Mouse (Mus musculus) liver, embryonic 14 days (tissue): ENCODE data around the gene Krt10. TPM values are rescaled to one million over a fixed set of nuclear protein-coding genes. Genes with fewer than 3 reads are reported as not detected.

Experiments
- polyA plus RNA-seq: library from polyadenylated mRNA; depleted of rRNA; stranded (reverse); fragments of >200 nt; gene quantifications from 2 replicates; pipeline ENCODE4 v1.2.3, GENCODE M21; 2012; rRNA removed

The Krt10 gene
- polyA plus RNA-seq, result 1.2 and 1.3 TPM in 2 replicates

DNA sequence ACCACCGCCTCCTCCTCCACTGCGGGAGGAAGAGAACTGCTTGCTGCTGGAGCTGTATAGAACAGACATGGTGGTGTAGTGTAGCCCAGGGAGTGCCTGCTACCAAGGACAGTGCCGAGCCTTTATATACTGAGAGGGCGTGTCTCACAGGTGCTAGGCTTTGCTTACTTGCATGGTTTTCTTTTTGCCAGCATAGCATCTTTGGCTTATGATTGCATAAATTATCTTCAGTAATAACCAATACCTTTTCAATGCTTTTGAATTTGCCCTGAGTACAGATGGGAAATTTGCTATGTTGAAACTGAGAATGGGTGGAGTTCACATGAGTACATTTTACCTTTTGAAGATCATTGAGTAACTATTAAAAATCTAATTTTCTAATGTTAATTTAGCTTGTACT, at the start of gene Krt10:
Gene Krt10 (minus strand): TSS at position 101 of the 400 bp plus-strand sequence.

DNA sequence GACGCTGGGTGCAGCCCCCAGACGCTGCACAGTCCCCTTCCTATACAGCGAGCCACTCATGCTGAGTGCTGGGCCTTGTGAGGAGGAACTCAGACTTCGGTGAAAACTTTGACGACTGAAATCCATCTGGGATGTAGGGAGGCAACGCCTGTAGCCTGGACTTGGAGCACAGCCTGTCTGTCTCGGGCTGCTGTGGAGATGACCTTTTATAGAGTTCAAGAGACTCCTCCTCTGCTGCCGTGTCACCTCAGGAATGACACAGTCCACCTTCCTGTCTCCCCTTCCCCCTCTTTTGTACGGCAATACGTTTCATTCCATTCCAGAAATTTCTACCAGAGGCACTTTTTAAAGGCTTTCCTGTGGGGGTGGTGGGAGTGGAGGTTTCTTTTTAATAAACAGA, 48.8 kb upstream of the Krt10 start, which contains the start of gene Krt20:
Gene Krt20 (minus strand): TSS at position 179 of the 400 bp plus-strand sequence.

DNA sequence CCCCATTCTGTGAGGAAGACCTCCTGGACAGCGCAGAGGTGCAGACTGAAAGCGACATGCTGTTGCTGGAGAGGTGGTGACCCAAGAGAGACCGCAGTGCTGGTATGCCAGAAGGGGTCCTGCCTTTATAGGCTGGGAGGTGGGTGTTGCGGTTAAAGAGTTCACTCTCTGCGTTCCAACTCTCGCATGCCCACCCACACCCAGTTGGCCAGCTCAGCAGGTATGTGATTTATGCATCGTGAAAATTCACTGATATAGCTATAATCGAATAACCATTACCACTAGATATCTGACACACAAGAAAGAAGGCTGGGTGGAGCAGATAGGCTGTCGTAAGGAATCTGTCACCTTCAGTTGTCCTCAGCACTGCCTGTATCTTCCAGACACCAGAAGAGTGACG, 33.0 kb upstream of the Krt10 start, which contains the start of gene Krt12:
Gene Krt12 (minus strand): TSS at position 101 of the 400 bp plus-strand sequence.

DNA sequence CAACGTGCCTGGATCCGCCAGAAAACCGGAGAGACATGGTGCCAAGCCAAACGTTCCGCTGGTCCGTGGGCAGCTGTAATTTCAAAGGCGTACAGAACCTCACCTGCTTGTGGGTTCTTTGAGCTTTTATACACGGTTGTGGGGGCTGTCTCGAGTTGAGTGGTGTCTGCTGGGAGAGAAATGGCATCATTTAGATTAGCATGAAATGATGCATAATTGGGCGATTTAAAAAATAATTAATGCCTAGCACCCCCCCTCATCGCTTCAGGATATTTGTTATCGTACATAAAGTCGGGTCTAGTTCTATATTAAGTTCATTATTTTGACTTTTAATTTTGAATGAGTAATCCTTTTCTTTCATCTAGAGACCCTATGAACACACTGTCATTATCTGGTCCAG, 14.4 kb downstream of the Krt10 start, which contains the start of gene Krt28:
Gene Krt28 (minus strand): TSS at position 101 of the 400 bp plus-strand sequence.

DNA sequence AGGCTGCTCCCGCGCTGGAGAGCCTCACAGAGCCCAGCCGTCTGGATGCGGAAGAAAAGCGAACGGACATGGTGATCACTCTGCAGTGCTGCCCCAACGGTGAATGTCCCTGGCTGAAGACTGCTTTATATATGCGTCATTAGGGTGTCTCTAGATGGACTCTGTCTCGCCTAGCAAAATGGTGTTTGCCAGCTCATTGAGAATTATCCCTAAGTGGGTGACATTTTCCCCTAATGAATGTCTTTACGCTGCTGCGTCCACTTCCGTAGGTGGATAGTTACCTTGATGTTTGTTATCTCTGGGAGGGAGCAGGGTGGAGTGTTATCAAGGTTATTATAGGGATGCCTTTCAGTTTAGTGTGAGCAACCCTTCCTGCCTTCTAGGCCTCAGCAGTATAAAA, 38.2 kb downstream of the Krt10 start, which contains the start of gene Krt27:
Gene Krt27 (minus strand): TSS at position 101 of the 400 bp plus-strand sequence.

DNA sequence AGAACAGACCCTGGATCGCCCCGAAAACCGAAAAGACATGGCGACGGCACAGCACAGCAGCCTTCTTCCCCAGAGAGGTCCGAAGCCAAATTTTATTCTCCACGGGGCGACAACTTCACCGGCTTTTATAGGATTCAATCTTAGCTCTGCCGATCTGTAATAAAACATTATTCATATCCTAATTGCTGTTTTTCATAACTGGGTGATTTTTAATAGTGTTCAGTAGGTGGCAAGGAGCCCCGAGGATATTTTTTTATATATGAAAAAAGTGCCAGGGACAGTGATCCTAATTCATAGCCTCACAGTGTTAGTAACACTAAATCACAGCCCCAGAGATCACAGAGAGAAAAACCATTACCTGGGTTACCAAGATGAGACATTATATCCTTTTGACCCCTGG, 51.3 kb downstream of the Krt10 start, which contains the start of gene Krt26:
Gene Krt26 (minus strand): TSS at position 101 of the 400 bp plus-strand sequence.

Other genes starting within 250 kb of the Krt10 start
- 0.08 and 0.09 TPM in 2 replicates for gene Ccr7, start 234.3 kb downstream of the Krt10 start, polyA plus RNA-seq
- 68.7 and 109 TPM in 2 replicates for gene Smarce1, start 158.3 kb downstream of the Krt10 start, polyA plus RNA-seq
- gene Krt222, start 145.3 kb downstream of the Krt10 start, polyA plus RNA-seq, result 0.03 TPM in 2 replicates
- gene Krt24, start 104.1 kb downstream of the Krt10 start, polyA plus RNA-seq, result not detected in 2 replicates
- gene Krt25, start 66.4 kb downstream of the Krt10 start, polyA plus RNA-seq, result 0.01 TPM in 1 of 2 replicates, not detected in the other
- not detected in 2 replicates for gene Krt26, start 51.4 kb downstream of the Krt10 start, polyA plus RNA-seq
- not detected in 2 replicates for gene Krt27, start 38.3 kb downstream of the Krt10 start, polyA plus RNA-seq
- 0.06 TPM in 1 of 2 replicates, not detected in the other for gene Krt28, start 14.5 kb downstream of the Krt10 start, polyA plus RNA-seq
- gene Krt12, start 32.9 kb upstream of the Krt10 start, polyA plus RNA-seq, result 0.03 and 0.05 TPM in 2 replicates
- gene Krt20, start 48.8 kb upstream of the Krt10 start, polyA plus RNA-seq, result 16.0 and 17.2 TPM in 2 replicates
- 0.40 and 0.45 TPM in 2 replicates for gene Krt23, start 103.8 kb upstream of the Krt10 start, polyA plus RNA-seq
- gene Krt39, start 132.0 kb upstream of the Krt10 start, polyA plus RNA-seq, result not detected in 2 replicates
- not detected in 2 replicates for gene Krt40, start 153.8 kb upstream of the Krt10 start, polyA plus RNA-seq
- not detected in 2 replicates for gene Krtap3-3, start 161.5 kb upstream of the Krt10 start, polyA plus RNA-seq
- gene Krtap3-2, start 167.5 kb upstream of the Krt10 start, polyA plus RNA-seq, result not detected in 2 replicates
- gene Gm11939, start 170.1 kb upstream of the Krt10 start, polyA plus RNA-seq, result not detected in 2 replicates
- not detected in 2 replicates for gene Krtap3-1, start 177.3 kb upstream of the Krt10 start, polyA plus RNA-seq
- not detected in 2 replicates for gene Krtap1-5, start 191.7 kb upstream of the Krt10 start, polyA plus RNA-seq
- not detected in 2 replicates for gene Krtap1-4, start 194.3 kb upstream of the Krt10 start, polyA plus RNA-seq
- gene Krtap1-3, start 202.0 kb upstream of the Krt10 start, polyA plus RNA-seq, result not detected in 2 replicates
- gene Krtap9-3, start 208.7 kb upstream of the Krt10 start, polyA plus RNA-seq, result not detected in 2 replicates
- not detected in 2 replicates for gene Gm11938, start 213.9 kb upstream of the Krt10 start, polyA plus RNA-seq
- gene Gm11937, start 220.8 kb upstream of the Krt10 start, polyA plus RNA-seq, result not detected in 2 replicates
- gene Krtap2-4, start 225.5 kb upstream of the Krt10 start, polyA plus RNA-seq, result not detected in 2 replicates
- not detected in 2 replicates for gene Gm11562, start 231.1 kb upstream of the Krt10 start, polyA plus RNA-seq
- not detected in 2 replicates for gene Krtap4-1, start 238.9 kb upstream of the Krt10 start, polyA plus RNA-seq
- gene Krtap4-2, start 245.7 kb upstream of the Krt10 start, polyA plus RNA-seq, result not detected in 2 replicates